Mouse (Mus musculus) left cerebral cortex, adult 6 months (tissue): ENCODE data around the gene Cfl2. TPM values are rescaled to one million over a fixed set of nuclear protein-coding genes. Genes with fewer than 3 reads are reported as not detected.

Source experiments
- long read RNA-seq, 2 experiments: library from polyadenylated mRNA; unstranded; transcript quantifications; one replicate each; pipeline ENCODE4 v2.0.0; 2019 to 2020
- polyA plus RNA-seq: library from polyadenylated mRNA; unstranded; fragments of <200 nt; fragmentation: Nextera tagmentation; gene quantifications from 2 replicates; pipeline ENCODE4 v1.2.3, GENCODE M21; 2021

The Cfl2 gene
- polyA plus RNA-seq: 94.3 and 126 TPM in 2 replicates
- long read RNA-seq, experiment 1, transcript Cfl2-201 (4 exons, 2,940 nt): major isoform, 341 of 477 reads
- long read RNA-seq, experiment 1, transcript Cfl2-203 (4 exons, 1,128 nt): minor isoform, 61 of 477 reads
- long read RNA-seq, experiment 1, transcript Cfl2-206 (4 exons, 2,726 nt): minor isoform, 18 of 477 reads
- long read RNA-seq, experiment 1, partial matches to known transcripts: 8 of 477 reads
- long read RNA-seq, experiment 1, other reads (novel, unspliced or antisense): 48 of 477 reads
- long read RNA-seq, experiment 2, transcript Cfl2-206 (4 exons, 2,726 nt): minor isoform, 6 of 136 reads
- long read RNA-seq, experiment 2, transcript Cfl2-201 (4 exons, 2,940 nt): major isoform, 70 of 136 reads
- long read RNA-seq, experiment 2, transcript Cfl2-203 (4 exons, 1,128 nt): minor isoform, 22 of 136 reads
- long read RNA-seq, experiment 2, transcript Cfl2-204 (2 exons, 470 nt): minor isoform, 5 of 136 reads
- long read RNA-seq, experiment 2, partial matches to known transcripts: 25 of 136 reads
- long read RNA-seq, experiment 2, other reads (novel, unspliced or antisense): 8 of 136 reads

DNA sequence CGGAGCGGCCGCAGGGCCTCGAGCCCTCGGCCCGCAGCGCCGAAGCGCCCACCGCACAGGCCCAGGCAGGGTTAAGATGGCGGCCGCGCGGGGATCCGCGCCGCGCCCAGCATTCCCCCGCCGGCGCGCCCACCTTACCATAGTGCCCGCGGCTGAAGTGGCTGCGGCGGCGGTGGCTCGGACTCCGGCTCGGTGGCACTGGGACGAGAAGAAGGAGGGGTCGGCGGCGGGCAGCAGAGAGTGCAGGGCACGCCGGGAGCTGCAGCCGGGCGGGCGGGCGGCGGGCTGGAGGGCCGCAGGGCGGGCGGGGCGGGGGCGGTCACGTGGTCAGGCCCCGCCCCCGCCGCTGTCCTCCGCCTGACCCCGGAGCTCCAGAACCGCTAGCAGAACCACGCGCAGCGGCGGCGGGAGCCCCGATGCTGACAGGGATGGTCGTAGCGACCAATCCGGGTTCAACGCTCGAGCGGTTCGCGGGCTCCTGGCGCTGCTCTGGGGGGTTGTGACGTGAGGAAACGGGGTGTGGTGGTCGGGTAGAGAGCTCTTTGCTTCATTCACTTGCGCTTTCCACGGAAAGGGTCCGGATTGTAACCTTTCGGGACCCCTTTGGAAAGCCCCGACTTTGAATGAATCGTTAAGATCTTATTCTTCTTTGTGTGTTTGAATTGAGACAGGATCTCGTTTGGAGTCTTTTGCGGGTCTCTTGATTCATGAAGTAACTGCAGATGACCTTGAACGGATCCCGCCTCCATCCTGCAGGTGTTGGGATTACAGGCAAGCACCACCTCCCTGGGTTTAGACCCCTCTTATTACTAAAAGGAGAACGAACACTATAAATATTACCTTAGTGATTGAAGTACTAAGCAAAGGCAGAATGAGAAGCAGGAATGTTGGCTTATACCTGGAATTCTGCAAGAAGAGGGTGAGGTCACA, at the start of gene Cfl2:
Cfl2 (minus strand) TSS at position 272 of the 930 bp plus-strand sequence.

Other genes with a start within 250 kb of the Cfl2 start
- gene Sptssa, start 206.3 kb downstream of the Cfl2 start, polyA plus RNA-seq: 71.7 and 86.8 TPM in 2 replicates
- gene Eapp, start 167.0 kb downstream of the Cfl2 start, polyA plus RNA-seq: 60.9 and 69.3 TPM in 2 replicates
- gene Snx6, start 67.2 kb downstream of the Cfl2 start, polyA plus RNA-seq: 75.9 and 88.9 TPM in 2 replicates
- not detected in 2 replicates for gene Gm20403, start 123.7 kb upstream of the Cfl2 start, polyA plus RNA-seq
- 0.64 and 0.69 TPM in 2 replicates for gene Baz1a, start 151.5 kb upstream of the Cfl2 start, polyA plus RNA-seq
- gene 2700097O09Rik, start 217.2 kb upstream of the Cfl2 start, polyA plus RNA-seq: 11.2 and 11.5 TPM in 2 replicates
- 79.2 and 140 TPM in 2 replicates for gene Srp54a, start 217.4 kb upstream of the Cfl2 start, polyA plus RNA-seq